Mouse (Mus musculus): ENCODE measurements at regions not wholly inside any gene's neighbourhood (a gene's known extent, or its start where the extent isn't known, plus 50 kb on each side); places are given as distances from the start of the nearest gene placed in this dataset.

DNA sequence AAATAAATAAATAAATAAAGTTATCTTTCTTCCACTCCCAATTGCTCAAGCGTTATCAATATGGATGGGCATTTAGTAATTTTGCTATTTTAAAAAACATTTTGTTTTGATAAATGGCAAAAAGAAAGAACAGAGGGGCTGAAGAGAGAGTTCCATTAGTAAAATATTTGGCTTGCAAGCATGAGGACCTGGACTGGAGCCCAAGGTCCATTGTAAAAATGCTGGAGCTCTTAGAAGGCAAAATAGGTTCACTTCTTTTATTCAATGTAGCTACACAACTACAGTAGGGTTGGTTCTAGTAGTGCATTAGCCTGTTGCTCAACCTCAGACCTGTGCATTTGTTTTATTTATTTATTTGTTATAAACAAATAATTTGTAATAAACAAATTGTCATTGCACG is 102.8 kb downstream of the Sucnr1 start:
- Histone ChIP-seq H3K36me3 (ENCODE audit: control insufficient read depth in 1 of 2, insufficient read depth in 2 of 2, low read length in 2 of 2) (no peaks in the 10 kb centered on the region), H3K9me3 (replicated peaks; ENCODE audit: insufficient read depth, low read length) (no peaks in the 10 kb centered on the region), H3K4me3 (ENCODE audit: control insufficient read depth in 1 of 2, insufficient read depth in 1 of 2, low read depth in 2 of 2, low read length in 2 of 2) (no peak overlapping the region), H3K4me1 (ENCODE audit: control insufficient read depth in 1 of 2, insufficient read depth in 2 of 2, low read length in 2 of 2) (no peaks in the 10 kb centered on the region), H3K9ac (ENCODE audit: control insufficient read depth, low read depth, low read length, poor library complexity, severe bottlenecking) (no peak overlapping the region), H3K27me3 (ENCODE audit: control insufficient read depth in 1 of 2, insufficient read depth in 2 of 2, low read length in 2 of 2) (no peaks in the 10 kb centered on the region), H3K27ac (ENCODE audit: control insufficient read depth, low read depth, low read length) (no peak overlapping the region), H3K79me2 (ENCODE audit: control insufficient read depth, insufficient read depth, low read length, poor library complexity) (no peaks in the 10 kb centered on the region)
- no peak for TF ChIP-seq TAL1 (IDR thresholded peaks at IDR 0.05; ENCODE audit: low read length)
- TF ChIP-seq POLR2AphosphoS2 (IDR thresholded peaks at IDR 0.05; ENCODE audit: low read length) = no peak
- no peak for TF ChIP-seq POLR2AphosphoS5 (IDR thresholded peaks at IDR 0.05; ENCODE audit: borderline replicate concordance, low read depth, low read length)
- TF ChIP-seq ZC3H11A (IDR thresholded peaks at IDR 0.05; ENCODE audit: low read depth, low read length) = no peak
- no peak for TF ChIP-seq MAFK (IDR thresholded peaks at IDR 0.05; ENCODE audit: borderline replicate concordance, low read depth, low read length)
- TF ChIP-seq ZKSCAN1 (IDR thresholded peaks at IDR 0.05; ENCODE audit: low read depth, low read length) = no peak
- no peak for TF ChIP-seq NELFE (IDR thresholded peaks at IDR 0.05; ENCODE audit: low read depth, low read length)
- TF ChIP-seq MYB (IDR thresholded peaks at IDR 0.05; ENCODE audit: low read depth, low read length) = no peak
- TF ChIP-seq MYC (IDR thresholded peaks at IDR 0.05; ENCODE audit: low read depth, low read length) = no peak
- TF ChIP-seq USF1 (IDR thresholded peaks at IDR 0.05; ENCODE audit: low read depth, low read length) = no peak
- no peak for TF ChIP-seq ELF1 (IDR thresholded peaks at IDR 0.05; ENCODE audit: low read depth, low read length)
- no peak for TF ChIP-seq GATA1 (IDR thresholded peaks at IDR 0.05; ENCODE audit: low read depth, low read length)
- no peak for TF ChIP-seq SIN3A (IDR thresholded peaks at IDR 0.05; ENCODE audit: low read length)
- TF ChIP-seq CHD2 (IDR thresholded peaks at IDR 0.05; ENCODE audit: low read length) = no peak
- TF ChIP-seq ZNF384 (IDR thresholded peaks at IDR 0.05; ENCODE audit: low read depth, low read length) = no peak
- no peak for TF ChIP-seq RCOR1 (IDR thresholded peaks at IDR 0.05; ENCODE audit: low read depth, low read length)
- no peak for TF ChIP-seq CHD1 (IDR thresholded peaks at IDR 0.05; ENCODE audit: low read depth, low read length)
- no peak for DNase-seq (ENCODE audit: low read depth, low spot score)

- Histone ChIP-seq H3K4me3 (ENCODE audit: control insufficient read depth in 1 of 2, insufficient read depth in 1 of 2, low read depth in 2 of 2, low read length in 2 of 2) (no peak overlapping the region), H3K9me3 (replicated peaks; ENCODE audit: insufficient read depth, low read length) (no peaks in the 10 kb centered on the region), H3K27ac (ENCODE audit: control insufficient read depth, low read depth, low read length) (no peak overlapping the region), H3K9ac (ENCODE audit: control insufficient read depth, low read depth, low read length, poor library complexity, severe bottlenecking) (no peak overlapping the region), H3K4me1 (ENCODE audit: control insufficient read depth in 1 of 2, insufficient read depth in 2 of 2, low read length in 2 of 2) (no peaks in the 10 kb centered on the region), H3K79me2 (ENCODE audit: control insufficient read depth, insufficient read depth, low read length, poor library complexity) (no peaks in the 10 kb centered on the region), H3K36me3 (ENCODE audit: control insufficient read depth in 1 of 2, insufficient read depth in 2 of 2, low read length in 2 of 2) (no peaks in the 10 kb centered on the region), H3K27me3 (ENCODE audit: control insufficient read depth in 1 of 2, insufficient read depth in 2 of 2, low read length in 2 of 2) (no peaks in the 10 kb centered on the region)
- TF ChIP-seq MAFK (IDR thresholded peaks at IDR 0.05; ENCODE audit: borderline replicate concordance, low read depth, low read length) (no peak), RAD21 (IDR thresholded peaks at IDR 0.05; ENCODE audit: low read depth, low read length) (no peak), KAT2A (conservative IDR thresholded peaks at IDR 0.05; ENCODE audit: low read depth, low read length) (no peak), HCFC1 (IDR thresholded peaks at IDR 0.05; ENCODE audit: low read depth, low read length) (no peak), CHD1 (IDR thresholded peaks at IDR 0.05; ENCODE audit: low read depth, low read length) (no peak), CHD2 (IDR thresholded peaks at IDR 0.05; ENCODE audit: low read length) (no peak), BHLHE40 (IDR thresholded peaks at IDR 0.05; ENCODE audit: borderline replicate concordance, low read depth, low read length) (no peak), MAX (IDR thresholded peaks at IDR 0.05; ENCODE audit: low read length) (no peak), TBP (IDR thresholded peaks at IDR 0.05; ENCODE audit: low read depth, low read length) (no peak), USF1 (IDR thresholded peaks at IDR 0.05; ENCODE audit: low read depth, low read length) (no peak), ZMIZ1 (IDR thresholded peaks at IDR 0.05; ENCODE audit: low read depth, low read length) (no peak), JUND (IDR thresholded peaks at IDR 0.05; ENCODE audit: low read depth, low read length) (no peak), CTCF (IDR thresholded peaks at IDR 0.05 in 2 of 3, conservative IDR thresholded peaks at IDR 0.05 in 1 of 3; ENCODE audit: control insufficient read depth in 1 of 3, insufficient read depth in 1 of 3, low read depth in 2 of 3, low read length in 3 of 3, poor library complexity in 1 of 3, severe bottlenecking in 1 of 3) (no peak), ETS1 (IDR thresholded peaks at IDR 0.05; ENCODE audit: low read depth, low read length) (no peak)
- no peak for DNase-seq (ENCODE audit: low read depth, low spot score)
Observed at GRCm38 (mm10) chr3:60196031-60196430, 114.4 kb downstream of the Sucnr1 start.
